Mouse (Mus musculus) forebrain, embryonic 16.5 days (tissue): ENCODE data around the gene Rybp. TPM values are rescaled to one million over a fixed set of nuclear protein-coding genes. Genes with fewer than 3 reads are reported as not detected.
A peak's percentile ranks its signal among the peaks of the same experiment; 100 is the strongest.

Source experiments
- ATAC-seq: fragments of 200-750 bp; cut with Nextera tagmentation; 2 replicates; pipeline ENCODE4 v1.8.0; 2017; ENCODE audit warnings: mild to moderate bottlenecking, moderate library complexity
- H3K27ac ChIP-seq: fragments of 300-500 bp; sonication (generic); 2 replicates; pipeline ENCODE4 v1.5.1; 2014; ENCODE audit warnings: low read length, control low read depth
- H3K27me3 ChIP-seq: fragments of 300-500 bp; sonication (generic); replicated peaks from 2 replicates; pipeline ENCODE4 v1.6.1; 2014; ENCODE audit warnings: low read length; ENCODE audit not compliant: control insufficient read depth, insufficient read depth
- H3K36me3 ChIP-seq: fragments of 300-500 bp; sonication (generic); 2 replicates; pipeline ENCODE4 v1.6.1; 2014; ENCODE audit not compliant: control insufficient read depth, insufficient read depth
- H3K4me1 ChIP-seq: fragments of 300-500 bp; sonication (generic); replicated peaks from 2 replicates; pipeline ENCODE4 v1.6.1; 2014; ENCODE audit warnings: low read length; ENCODE audit not compliant: control insufficient read depth, insufficient read depth
- H3K4me2 ChIP-seq: fragments of 300-500 bp; sonication (generic); 2 replicates; pipeline ENCODE4 v1.6.1; 2014; ENCODE audit warnings: mild to moderate bottlenecking, low read length, control low read depth
- H3K4me3 ChIP-seq: fragments of 300-500 bp; sonication (generic); replicated peaks from 2 replicates; pipeline ENCODE4 v1.5.1; 2014; ENCODE audit warnings: mild to moderate bottlenecking, low read length, control low read depth
- H3K9ac ChIP-seq: fragments of 300-500 bp; sonication (generic); replicated peaks from 2 replicates; pipeline ENCODE4 v1.6.1; 2014; ENCODE audit warnings: low read depth, low read length, control low read depth
- H3K9me3 ChIP-seq: fragments of 300-500 bp; sonication (generic); 2 replicates; pipeline ENCODE4 v1.6.1; 2016; ENCODE audit warnings: low read length; ENCODE audit not compliant: control insufficient read depth
- WGBS: fragments of 180-500 bp; shearing (Covaris S2); extraction: QIAGEN DNeasy Blood & Tissue Kit; methylation state at CpG from one replicate; pipeline ENCODE4 v1.1.7; 2014; 5-methylcytosine and 5-hydroxymethylcytosine counted together
- polyA plus RNA-seq: library from polyadenylated mRNA; unstranded; fragments of >200 nt; fragmentation: Nextera tagmentation; extraction: Ambion mirVana; gene quantifications from 2 replicates; pipeline ENCODE4 v1.2.1, GENCODE M21; 2015

Rybp gene
- polyA plus RNA-seq, 1 experiment from 2014 or later: 31.2 TPM

DNA sequence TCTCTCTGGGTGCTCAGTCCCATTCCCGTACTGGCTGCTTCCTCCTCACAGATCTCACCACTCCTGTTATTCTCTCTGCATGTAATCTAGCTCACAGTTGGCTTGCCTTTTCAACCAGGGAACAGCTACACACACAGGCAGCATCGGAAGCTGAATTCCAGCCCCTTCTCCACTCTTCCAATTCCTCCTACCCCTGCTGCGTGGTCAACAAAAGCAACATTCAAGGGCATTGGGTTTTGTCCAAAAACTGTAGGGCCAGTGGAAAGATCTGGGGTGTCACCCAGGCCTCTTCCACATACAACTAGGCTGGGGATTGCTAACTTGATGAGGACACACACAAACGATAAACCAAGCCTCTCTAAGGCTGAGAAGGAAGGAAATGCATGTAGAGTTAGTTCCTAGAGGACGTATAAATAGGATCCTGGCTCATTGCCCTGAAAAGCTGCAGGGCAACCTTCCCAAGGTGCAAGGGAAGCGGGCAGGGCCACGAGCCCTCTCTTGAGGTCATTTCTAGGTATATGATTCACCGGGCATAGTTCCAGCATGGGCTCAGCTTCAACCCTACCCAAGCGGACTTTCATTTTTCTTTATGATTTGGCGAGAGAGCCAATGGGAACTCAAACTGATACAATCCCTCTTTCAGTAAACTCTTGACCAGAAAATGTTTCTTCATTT lies 36.6 kb upstream of the Rybp start:
- no peak overlapping the region for H3K4me2 ChIP-seq
- no peak overlapping the region for H3K9ac ChIP-seq
- H3K9me3 ChIP-seq: no peaks in the 10 kb centered on the region
- H3K27ac ChIP-seq: no peak overlapping the region
- no peaks in the 10 kb centered on the region for H3K36me3 ChIP-seq
- H3K4me3 ChIP-seq: no peak overlapping the region
- H3K27me3 ChIP-seq: no peaks in the 10 kb centered on the region
- 66% methylated on average over 10 of the region's 10 CpGs for WGBS
- no peak for ATAC-seq
- peaks cover 3% of the 10 kb centered on the region; the same call in 1 of the 2 replicates for H3K4me1 ChIP-seq

- no peaks in the 10 kb centered on the region for H3K27me3 ChIP-seq
- 33% methylated on average over 8 of the region's 8 CpGs for WGBS
- no peaks in the 10 kb centered on the region for H3K9me3 ChIP-seq
- H3K4me3 ChIP-seq: no peak overlapping the region
- no peak overlapping the region for H3K4me2 ChIP-seq
- ATAC-seq: peak; percentile 33; the same call in 1 of the 2 replicates
- no peak overlapping the region for H3K27ac ChIP-seq
- H3K36me3 ChIP-seq: no peaks in the 10 kb centered on the region
- H3K4me1 ChIP-seq: peaks cover 3% of the 10 kb centered on the region; the same call in 1 of the 2 replicates
- no peak overlapping the region for H3K9ac ChIP-seq
These were observed 35.3 kb upstream of the Rybp start for GRCm38 (mm10) chr6:100322561-100322960.

GRCm38 (mm10) chr6:100322145-100322544 lies 34.9 kb upstream of the Rybp start:
- no peak for ATAC-seq
- H3K4me1 ChIP-seq: peaks cover 3% of the 10 kb centered on the region; the same call in 1 of the 2 replicates
- no peaks in the 10 kb centered on the region for H3K36me3 ChIP-seq
- H3K4me3 ChIP-seq: no peak overlapping the region
- no peak overlapping the region for H3K9ac ChIP-seq
- 79% methylated on average over 5 of the region's 5 CpGs for WGBS
- no peaks in the 10 kb centered on the region for H3K9me3 ChIP-seq
- no peak overlapping the region for H3K4me2 ChIP-seq
- no peaks in the 10 kb centered on the region for H3K27me3 ChIP-seq
- no peak overlapping the region for H3K27ac ChIP-seq

- H3K4me3 ChIP-seq: no peak overlapping the region
These were observed 26.9 kb upstream of the Rybp start for GRCm38 (mm10) chr6:100314201-100314600.

GRCm38 (mm10) chr6:100311167-100311566 lies 23.9 kb upstream of the Rybp start:
- ATAC-seq: no peak
- no peak overlapping the region for H3K4me3 ChIP-seq
- no peak overlapping the region for H3K9ac ChIP-seq
- no peaks in the 10 kb centered on the region for H3K36me3 ChIP-seq
- no peaks in the 10 kb centered on the region for H3K9me3 ChIP-seq
- H3K27ac ChIP-seq: no peak overlapping the region
- WGBS: 79% methylated on average over 1 of the region's 1 CpGs
- H3K27me3 ChIP-seq: no peaks in the 10 kb centered on the region
- H3K4me1 ChIP-seq: no peaks in the 10 kb centered on the region
- H3K4me2 ChIP-seq: no peak overlapping the region

More at GRCm38 (mm10) chr6:100314201-100314600, 26.9 kb upstream of the Rybp start:
- no peak overlapping the region for H3K27ac ChIP-seq
- no peaks in the 10 kb centered on the region for H3K4me1 ChIP-seq
- H3K36me3 ChIP-seq: no peaks in the 10 kb centered on the region
- H3K27me3 ChIP-seq: no peaks in the 10 kb centered on the region
- ATAC-seq: no peak
- WGBS: 78% methylated on average over 8 of the region's 8 CpGs
- no peak overlapping the region for H3K4me2 ChIP-seq
- H3K9ac ChIP-seq: no peak overlapping the region
- no peaks in the 10 kb centered on the region for H3K9me3 ChIP-seq

DNA sequence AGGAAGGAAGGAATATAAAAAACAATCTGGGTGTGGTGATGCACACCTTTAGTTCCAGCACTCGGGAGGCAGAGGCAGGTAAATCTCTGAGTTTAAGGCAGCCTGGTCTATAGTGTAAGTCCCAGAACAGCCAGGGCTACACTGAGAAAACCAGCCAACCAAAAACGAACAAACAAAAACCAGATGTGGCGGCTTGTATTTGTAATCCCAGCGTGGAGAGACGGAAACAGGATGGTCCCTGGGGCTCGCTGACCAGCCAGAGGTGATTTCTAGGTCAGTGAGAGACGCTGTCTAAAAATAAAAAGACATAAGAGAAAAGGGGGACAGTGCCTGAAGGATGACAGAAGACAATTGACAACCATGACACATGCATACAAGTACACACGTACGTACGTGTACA lies 17.5 kb upstream of the Rybp start:
- ATAC-seq: no peak
- H3K4me1 ChIP-seq: no peaks in the 10 kb centered on the region
- H3K27ac ChIP-seq: no peak overlapping the region
- H3K4me2 ChIP-seq: no peak overlapping the region
- 87% methylated on average over 10 of the region's 10 CpGs for WGBS
- H3K9ac ChIP-seq: no peak overlapping the region
- no peaks in the 10 kb centered on the region for H3K36me3 ChIP-seq
- H3K9me3 ChIP-seq: no peaks in the 10 kb centered on the region
- no peak overlapping the region for H3K4me3 ChIP-seq
- no peaks in the 10 kb centered on the region for H3K27me3 ChIP-seq

DNA sequence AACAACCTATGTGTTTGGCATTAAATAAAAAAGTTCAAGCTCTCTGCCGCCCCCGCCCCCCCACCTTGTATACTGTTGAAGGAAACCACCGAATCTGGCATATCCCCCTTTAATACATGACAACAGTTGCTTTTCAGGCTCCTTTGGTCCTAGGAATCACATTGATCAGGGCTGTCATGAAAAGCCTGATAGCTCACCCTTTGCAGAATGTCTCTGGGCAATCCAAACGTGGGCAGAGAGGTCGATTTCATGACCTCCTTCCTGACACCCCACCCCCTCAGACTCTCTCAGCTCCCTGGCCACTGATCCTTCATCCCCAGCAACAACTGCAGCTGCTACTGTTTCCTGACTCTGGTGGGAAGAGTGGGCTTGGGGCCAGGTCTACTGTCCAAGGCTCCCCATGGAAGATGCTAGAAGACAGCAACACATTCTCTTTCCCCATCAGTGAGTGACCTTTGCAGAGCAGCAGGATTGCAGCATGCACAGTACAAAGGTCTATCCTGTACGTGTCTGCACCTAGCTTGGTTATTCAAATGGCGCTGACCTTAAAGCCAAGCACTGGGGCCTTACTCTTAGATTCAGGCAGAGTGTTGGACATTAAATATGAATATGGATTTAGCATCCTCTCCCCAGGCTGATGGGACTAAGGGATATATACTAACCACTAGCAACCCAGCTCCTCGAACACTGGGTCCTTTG lies 14.3 kb upstream of the Rybp start:
- Histone ChIP-seq H3K4me1 (no peaks in the 10 kb centered on the region), H3K27me3 (no peaks in the 10 kb centered on the region), H3K27ac (no peak overlapping the region), H3K36me3 (no peaks in the 10 kb centered on the region), H3K4me2 (no peak overlapping the region), H3K4me3 (no peak overlapping the region), H3K9ac (no peak overlapping the region), H3K9me3 (no peaks in the 10 kb centered on the region)
- no peak for ATAC-seq
- WGBS: 70% methylated on average over 8 of the region's 8 CpGs

DNA sequence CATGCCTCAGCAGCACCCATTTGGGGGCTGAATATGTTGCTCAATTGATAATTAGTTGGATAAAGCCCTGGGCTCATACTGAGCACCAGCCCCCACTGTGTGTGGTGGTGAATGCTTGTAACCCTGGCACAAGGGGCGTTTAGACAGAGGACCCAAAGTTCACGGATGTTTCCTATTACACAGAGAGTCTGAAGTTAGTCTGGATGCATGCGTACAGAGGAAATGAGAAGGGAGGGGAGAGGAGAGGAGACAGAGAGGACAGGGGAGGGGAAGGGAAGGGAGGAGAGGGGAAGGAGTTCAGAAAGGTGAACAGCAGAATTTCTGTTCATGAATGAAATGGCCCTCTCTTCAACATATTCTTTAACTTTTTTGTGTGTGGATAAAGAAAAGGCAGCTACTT lies 13.5 kb upstream of the Rybp start:
- Histone ChIP-seq H3K4me2 (no peak overlapping the region), H3K36me3 (no peaks in the 10 kb centered on the region), H3K9ac (no peak overlapping the region), H3K27me3 (no peaks in the 10 kb centered on the region), H3K4me1 (no peaks in the 10 kb centered on the region), H3K9me3 (no peaks in the 10 kb centered on the region), H3K27ac (no peak overlapping the region), H3K4me3 (no peak overlapping the region)
- ATAC-seq: no peak
- WGBS: 29% methylated on average over 3 of the region's 3 CpGs

DNA sequence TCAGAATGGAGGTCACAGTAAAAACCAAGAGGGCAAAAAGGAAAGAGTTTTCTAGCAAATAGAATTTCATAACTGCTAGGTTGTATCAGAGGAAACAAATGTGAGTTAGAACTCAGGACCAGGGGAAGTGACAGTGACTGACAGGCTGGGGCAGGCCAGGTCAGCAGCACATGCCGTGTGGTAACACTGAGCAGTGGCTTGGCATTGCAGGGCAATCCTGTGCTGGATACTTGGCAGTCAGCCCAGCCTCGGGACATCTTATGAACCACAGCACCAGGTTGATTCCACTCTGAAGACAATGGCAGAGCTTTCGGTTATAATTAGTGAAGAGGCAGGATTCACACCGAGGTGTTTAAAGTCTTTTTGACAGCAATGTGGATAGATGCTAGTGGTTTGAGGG lies 11.7 kb upstream of the Rybp start:
- H3K4me3 ChIP-seq: no peak overlapping the region
- no peak for ATAC-seq
- no peaks in the 10 kb centered on the region for H3K27me3 ChIP-seq
- WGBS: 26% methylated on average over 4 of the region's 4 CpGs
- H3K9me3 ChIP-seq: no peaks in the 10 kb centered on the region; the same call in 1 of the 2 replicates
- H3K27ac ChIP-seq: no peak overlapping the region
- no peaks in the 10 kb centered on the region for H3K36me3 ChIP-seq
- no peaks in the 10 kb centered on the region for H3K4me1 ChIP-seq
- H3K4me2 ChIP-seq: no peak overlapping the region
- H3K9ac ChIP-seq: no peak overlapping the region
